Mouse (Mus musculus) E14TG2a.4 (cell line): ENCODE results near the gene Fkbp4.

ENCODE experiments used
- H3K27me3 ChIP-seq: 2 replicates; pipeline ENCODE4 v1.6.1; 2014; ENCODE audit warnings: low read length, control low read depth; ENCODE audit not compliant: insufficient read depth
- H3K36me3 ChIP-seq: 2 replicates; pipeline ENCODE4 v1.6.1; 2014; ENCODE audit warnings: low read length, control low read depth; ENCODE audit not compliant: insufficient read depth
- H3K4me1 ChIP-seq: replicated peaks from 2 replicates; pipeline ENCODE4 v1.6.1; 2014; ENCODE audit warnings: low read depth, low read length, control low read depth
- H3K4me3 ChIP-seq: replicated peaks from 2 replicates; pipeline ENCODE4 v1.5.1; 2014; ENCODE audit warnings: mild to moderate bottlenecking, low read length
- H3K9me3 ChIP-seq: 2 replicates; pipeline ENCODE4 v1.6.1; 2014; ENCODE audit warnings: low read length, control low read depth
- CTCF ChIP-seq: conservative IDR thresholded peaks from 2 replicates; pipeline ENCODE4 v1.5.1; 2014; ENCODE audit warnings: low read length
- NANOG ChIP-seq: IDR thresholded peaks from 2 replicates; pipeline ENCODE4 v1.6.1; 2014; ENCODE audit warnings: borderline replicate concordance, low read length, mixed read lengths
- POU5F1 ChIP-seq: IDR thresholded peaks from 2 replicates; pipeline ENCODE4 v1.6.1; 2014; ENCODE audit warnings: low read length, borderline replicate concordance

Fkbp4 gene

DNA sequence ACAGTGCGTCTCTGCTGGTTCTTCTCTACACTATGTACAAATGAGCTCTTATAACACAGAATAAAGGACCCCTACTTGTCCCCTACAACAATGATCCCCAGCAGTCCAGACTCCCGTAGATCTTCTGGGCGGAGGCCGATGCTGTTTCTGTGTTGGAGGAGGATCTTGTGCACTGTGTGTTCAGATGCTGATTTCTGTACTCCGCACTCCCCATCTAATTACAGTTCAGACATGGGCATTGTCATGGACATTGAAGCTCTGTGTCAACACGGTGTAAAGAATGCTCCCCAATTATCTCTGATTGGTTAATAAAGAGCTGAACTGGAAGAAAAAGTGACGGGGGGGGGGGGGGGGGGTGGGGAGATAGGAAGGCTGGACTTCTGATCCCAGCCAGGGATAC lies 27.6 kb upstream of the Fkbp4 start:
- H3K9me3 ChIP-seq, result peaks cover 9% of the 10 kb centered on the region
- H3K4me3 ChIP-seq, result 0 out of 2 replicates have a peak overlapping the region, but pooled peaks have one; percentile 75
- TF ChIP-seq NANOG (peak; percentile 86; the same call in 1 of the 2 replicates), CTCF (no peak), POU5F1 (peak; percentile 76; the same call in 1 of the 2 replicates)
- peaks cover 66% of the 10 kb centered on the region for H3K4me1 ChIP-seq
- H3K27me3 ChIP-seq, result no peaks in the 10 kb centered on the region
- H3K36me3 ChIP-seq, result peaks cover 17% of the 10 kb centered on the region; the same call in 1 of the 2 replicates

DNA sequence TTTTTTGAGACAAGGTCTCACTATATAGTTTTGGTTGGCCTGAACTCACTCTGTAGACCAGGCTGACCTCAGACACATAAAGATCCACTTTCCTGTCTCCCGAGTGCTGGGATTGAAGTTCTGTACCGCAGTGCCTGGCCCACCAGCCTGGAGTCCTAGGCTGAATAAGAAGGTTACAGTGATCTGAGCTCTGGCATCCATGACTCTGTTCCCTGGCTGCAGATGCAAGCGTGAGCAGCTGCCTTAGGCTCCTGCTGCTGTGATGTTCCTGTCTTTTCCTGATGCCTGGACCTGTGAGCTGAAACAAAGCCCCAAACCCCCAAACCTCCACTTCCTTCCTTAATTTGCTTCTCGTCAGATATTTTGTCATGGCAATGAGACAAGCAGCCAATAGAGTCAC lies 26.5 kb upstream of the Fkbp4 start:
- TF ChIP-seq POU5F1 (no peak), CTCF (no peak), NANOG (no peak)
- H3K36me3 ChIP-seq, result peaks cover 11% of the 10 kb centered on the region; the same call in 1 of the 2 replicates
- H3K9me3 ChIP-seq, result peaks cover 9% of the 10 kb centered on the region
- peaks cover 77% of the 10 kb centered on the region for H3K4me1 ChIP-seq
- H3K27me3 ChIP-seq, result no peaks in the 10 kb centered on the region
- H3K4me3 ChIP-seq, result 0 out of 2 replicates have a peak overlapping the region, but pooled peaks have one; percentile 8

DNA sequence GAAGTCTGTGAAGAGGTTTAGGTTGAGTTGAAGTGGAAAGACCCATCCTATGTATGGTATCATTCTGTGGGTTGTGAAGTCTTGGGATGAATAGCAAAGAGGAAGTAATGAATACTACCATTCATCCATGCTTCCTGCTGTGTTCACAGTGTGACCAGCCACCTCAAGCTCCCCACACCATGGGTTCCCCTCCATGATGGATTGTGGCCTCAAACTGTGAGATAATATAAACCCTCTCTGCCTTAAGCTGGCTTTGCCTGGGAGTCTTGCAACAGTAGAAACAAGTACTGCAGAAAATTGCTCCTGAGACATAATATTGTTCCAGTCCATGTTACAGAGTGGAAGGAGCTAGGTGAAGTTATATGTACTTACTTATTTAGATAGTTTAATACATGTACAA lies 23.1 kb upstream of the Fkbp4 start:
- Histone ChIP-seq H3K4me1 (peaks cover 70% of the 10 kb centered on the region), H3K9me3 (peaks cover 24% of the 10 kb centered on the region), H3K36me3 (no peaks in the 10 kb centered on the region), H3K4me3 (no peak overlapping the region), H3K27me3 (no peaks in the 10 kb centered on the region)
- TF ChIP-seq CTCF (no peak), NANOG (no peak), POU5F1 (no peak)

DNA sequence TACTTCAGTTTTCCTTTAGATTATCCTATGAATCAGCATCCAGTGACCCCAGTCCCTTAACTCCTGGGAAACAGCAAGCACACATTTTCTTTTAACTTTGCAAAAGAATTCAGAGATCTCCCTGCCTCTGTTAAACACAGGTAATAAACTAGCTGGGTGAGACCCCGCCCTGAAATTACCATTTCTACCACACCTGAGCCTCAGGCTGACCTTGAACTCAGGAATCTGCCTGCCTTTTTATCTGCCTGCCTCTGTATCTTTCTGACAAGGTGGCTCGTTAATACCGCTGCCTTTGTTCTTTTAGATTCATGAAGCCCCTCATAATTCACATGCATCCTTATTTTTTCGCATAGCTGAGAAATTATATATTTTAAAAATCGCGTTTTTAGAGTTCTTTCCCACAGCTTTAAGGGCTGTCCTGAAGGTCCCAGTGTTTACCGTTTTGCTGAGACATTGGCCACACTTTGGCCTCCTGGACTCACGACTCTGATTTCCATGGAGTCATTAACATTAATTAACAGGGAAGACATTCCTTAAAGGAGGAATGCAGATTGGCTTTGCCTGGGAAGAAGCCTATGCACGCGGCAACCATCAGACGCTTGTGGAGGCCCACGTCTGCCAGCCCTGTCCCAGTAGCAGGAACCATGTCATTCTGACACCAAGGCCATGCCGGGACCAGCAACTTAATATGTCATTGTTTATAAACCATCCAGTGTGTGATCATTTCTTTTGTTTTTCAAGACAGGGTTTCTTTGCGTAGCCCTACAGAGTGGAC lies 22.4 kb upstream of the Fkbp4 start:
- Histone ChIP-seq H3K9me3 (peaks cover 24% of the 10 kb centered on the region), H3K27me3 (no peaks in the 10 kb centered on the region), H3K4me1 (peaks cover 74% of the 10 kb centered on the region), H3K4me3 (peak overlapping the region; percentile 39; the same call in 1 of the 2 replicates), H3K36me3 (no peaks in the 10 kb centered on the region)
- no peak for TF ChIP-seq NANOG
- no peak for TF ChIP-seq POU5F1
- no peak for TF ChIP-seq CTCF

DNA sequence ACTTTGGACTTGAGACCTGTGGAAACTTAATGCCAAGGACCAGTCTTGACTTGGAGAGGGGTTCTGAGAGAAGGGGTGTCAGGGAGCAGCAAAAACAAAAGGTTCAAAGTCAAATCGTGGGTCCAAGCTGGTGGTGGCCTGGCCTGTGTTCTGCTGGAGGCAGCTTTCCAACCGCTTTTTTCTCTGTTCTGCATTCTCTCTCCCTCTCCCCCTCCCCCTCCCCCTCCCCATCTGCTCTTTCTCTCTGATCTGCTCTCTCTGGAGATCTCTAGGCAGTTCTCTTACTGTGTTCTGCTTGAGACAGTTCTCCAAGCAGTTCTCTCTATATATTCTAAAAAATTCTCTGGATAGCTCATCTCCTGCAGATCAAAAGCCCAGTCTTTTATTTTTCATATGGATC lies 21.8 kb upstream of the Fkbp4 start:
- TF ChIP-seq NANOG, result no peak
- TF ChIP-seq CTCF, result no peak
- TF ChIP-seq POU5F1, result no peak
- Histone ChIP-seq H3K36me3 (no peaks in the 10 kb centered on the region), H3K27me3 (no peaks in the 10 kb centered on the region), H3K9me3 (peaks cover 24% of the 10 kb centered on the region), H3K4me1 (peaks cover 74% of the 10 kb centered on the region), H3K4me3 (peak overlapping the region; percentile 39; the same call in 1 of the 2 replicates)

DNA sequence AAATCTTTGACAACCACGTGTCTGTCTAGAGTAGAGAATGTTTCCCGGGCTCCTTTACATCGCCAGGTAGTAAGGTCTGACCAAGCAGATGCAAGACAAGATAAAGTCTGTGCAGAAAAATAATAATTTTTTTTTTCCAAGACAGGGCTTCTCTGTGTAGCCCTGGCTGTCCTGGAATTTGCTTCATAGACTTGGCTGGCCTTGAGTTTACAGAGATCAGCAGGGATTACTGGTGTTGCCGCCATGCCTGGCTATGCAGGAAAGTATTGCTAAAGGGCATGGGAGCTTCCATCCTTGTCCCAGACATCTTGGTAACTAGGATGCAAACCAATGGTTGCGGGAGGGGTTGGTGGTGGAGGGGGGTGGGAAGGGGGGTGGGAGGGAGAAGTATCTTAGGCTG lies 18.7 kb upstream of the Fkbp4 start:
- Histone ChIP-seq H3K4me1 (peaks cover 61% of the 10 kb centered on the region), H3K36me3 (0 out of 2 replicates have a peak, but pooled peaks cover 10% of the 10 kb centered on the region), H3K4me3 (no peak overlapping the region), H3K9me3 (peaks cover 16% of the 10 kb centered on the region), H3K27me3 (no peaks in the 10 kb centered on the region)
- TF ChIP-seq POU5F1, result no peak
- no peak for TF ChIP-seq NANOG
- TF ChIP-seq CTCF, result no peak

DNA sequence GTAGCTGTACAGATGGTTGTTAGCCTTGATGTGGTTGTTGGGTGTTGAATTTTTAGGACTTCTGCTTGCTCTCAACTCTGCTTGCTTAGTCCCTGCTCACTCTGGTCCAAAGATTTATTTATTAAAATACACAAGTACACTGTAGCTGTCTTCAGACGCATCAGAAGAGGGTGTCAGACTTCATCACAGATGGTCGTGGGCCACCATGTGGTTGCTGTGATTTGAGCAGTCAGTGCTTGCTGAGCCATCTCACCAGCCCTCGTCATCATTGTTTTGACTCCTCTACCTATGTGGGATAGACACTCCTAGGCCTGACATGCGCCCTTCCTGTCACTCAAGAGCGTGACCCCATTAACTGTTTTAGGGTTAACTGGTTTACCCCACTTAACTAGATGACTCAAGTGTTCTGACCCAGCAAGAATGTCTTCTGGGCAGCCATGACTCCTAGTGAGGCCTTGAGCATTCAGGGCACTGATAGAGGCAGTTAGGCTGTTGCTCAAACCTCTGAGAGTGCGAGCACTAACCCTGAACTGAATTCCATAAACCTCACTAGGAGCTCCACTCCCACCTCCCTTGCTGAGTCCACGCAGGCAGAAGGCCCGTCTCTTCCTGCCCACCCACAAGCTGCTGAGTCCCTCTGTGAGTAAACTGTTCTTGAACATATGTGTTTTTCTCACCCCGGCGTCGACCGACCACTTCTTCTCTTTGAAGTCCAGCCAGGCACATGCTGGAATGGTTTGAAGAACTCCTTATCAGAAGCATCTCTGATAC lies 17.5 kb upstream of the Fkbp4 start:
- Histone ChIP-seq H3K27me3 (no peaks in the 10 kb centered on the region), H3K9me3 (peaks cover 16% of the 10 kb centered on the region), H3K36me3 (0 out of 2 replicates have a peak, but pooled peaks cover 15% of the 10 kb centered on the region), H3K4me1 (peaks cover 53% of the 10 kb centered on the region), H3K4me3 (no peak overlapping the region)
- TF ChIP-seq CTCF (no peak), POU5F1 (no peak), NANOG (no peak)

DNA sequence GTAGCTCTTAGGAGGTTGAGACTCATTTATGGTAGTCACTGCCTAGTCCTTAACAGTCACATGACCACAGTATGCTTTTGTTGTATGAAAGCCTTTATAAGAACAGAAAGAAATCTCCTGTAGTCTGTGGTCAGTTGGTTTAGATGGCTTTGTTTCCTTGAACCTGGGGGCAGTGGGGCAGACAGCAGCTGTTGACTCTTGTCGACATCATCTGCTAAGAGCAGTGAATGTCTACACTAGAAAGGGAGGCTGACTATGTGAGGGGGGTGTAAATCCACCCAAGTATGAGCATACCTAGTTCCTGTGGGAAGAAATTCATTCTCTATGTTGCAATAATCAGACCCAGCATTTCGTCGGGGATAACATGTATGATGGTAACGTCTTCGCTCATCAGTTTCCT lies 8.6 kb upstream of the Fkbp4 start:
- peaks cover 75% of the 10 kb centered on the region for H3K4me1 ChIP-seq
- no peaks in the 10 kb centered on the region for H3K9me3 ChIP-seq
- peaks cover 43% of the 10 kb centered on the region for H3K36me3 ChIP-seq
- no peak overlapping the region for H3K4me3 ChIP-seq
- no peaks in the 10 kb centered on the region for H3K27me3 ChIP-seq
- TF ChIP-seq CTCF, result no peak
